Mouse (Mus musculus): ENCODE measurements at regions not wholly inside any gene's neighbourhood (a gene's known extent, or its start where the extent isn't known, plus 50 kb on each side); places are given as distances from the start of the nearest gene placed in this dataset.

- TF ChIP-seq CTCF (IDR thresholded peaks at IDR 0.05; ENCODE audit: low read depth, low read length) = no peak
- no peak for TF ChIP-seq POLR2A (IDR thresholded peaks at IDR 0.05; ENCODE audit: borderline replicate concordance, low read depth, low read length)
Observed at GRCm38 (mm10) chr10:102705848-102706247, 193.8 kb downstream of the Rassf9 start.

Data from bone marrow macrophage, adult 2 months (primary cell).